Mouse (Mus musculus): ENCODE measurements at regions not wholly inside any gene's neighbourhood (a gene's known extent, or its start where the extent isn't known, plus 50 kb on each side); places are given as distances from the start of the nearest gene placed in this dataset.

DNA sequence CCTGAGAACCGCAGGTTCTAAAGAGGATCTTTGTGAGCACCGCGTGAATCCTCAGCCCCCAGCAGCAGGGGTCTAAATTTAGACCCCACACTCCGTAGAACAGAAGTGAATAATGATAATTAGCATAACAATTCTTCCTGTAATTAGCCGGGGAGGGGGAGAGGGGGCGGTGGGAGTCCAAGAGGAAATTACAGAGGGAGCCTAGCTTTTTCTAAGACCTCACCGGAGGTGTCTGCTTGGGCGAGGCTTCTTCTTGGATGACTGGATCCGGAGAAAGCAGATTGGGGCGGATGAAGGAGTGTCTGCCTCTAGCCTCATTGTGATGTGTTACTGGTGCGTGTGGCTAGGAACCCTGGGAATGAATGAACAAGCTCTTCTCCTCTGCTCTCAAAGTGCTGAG lies 177.2 kb upstream of the Grik3 start:
- DNase-seq (ENCODE audit: low read depth, low spot score), result no peak
- Histone ChIP-seq H3K36me3 (ENCODE audit: control insufficient read depth, insufficient read depth, low read length, poor library complexity, severe bottlenecking) (no peaks in the 10 kb centered on the region), H3K27me3 (ENCODE audit: control insufficient read depth, insufficient read depth, low read length, poor library complexity, severe bottlenecking) (no peaks in the 10 kb centered on the region)

DNA sequence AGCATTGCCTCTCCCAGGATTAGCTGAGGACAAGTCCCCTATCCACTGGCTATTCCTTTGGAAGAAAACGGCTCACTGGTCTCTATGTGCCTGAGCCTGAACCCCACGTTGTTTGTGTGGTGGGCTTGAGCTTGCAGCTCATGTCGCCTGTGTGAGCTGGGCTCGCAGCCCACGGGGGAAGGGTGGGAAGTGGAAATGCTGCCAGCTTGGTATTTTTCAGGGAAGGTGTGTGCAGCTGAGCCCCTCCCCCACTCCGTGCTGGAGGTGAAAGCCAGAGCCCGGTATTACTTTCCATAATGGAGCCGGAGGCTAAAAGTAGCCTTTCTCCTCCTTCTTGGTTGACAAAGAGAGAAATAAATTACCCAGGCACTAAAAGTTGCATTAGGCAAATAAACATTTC lies 180.5 kb upstream of the Zc3h12a start:
- H3K27me3 ChIP-seq (ENCODE audit: control insufficient read depth, insufficient read depth, low read length, poor library complexity, severe bottlenecking), result no peaks in the 10 kb centered on the region
- DNase-seq (ENCODE audit: low read depth, low spot score), result no peak
- no peaks in the 10 kb centered on the region for H3K36me3 ChIP-seq (ENCODE audit: control insufficient read depth, insufficient read depth, low read length, poor library complexity, severe bottlenecking)

DNA sequence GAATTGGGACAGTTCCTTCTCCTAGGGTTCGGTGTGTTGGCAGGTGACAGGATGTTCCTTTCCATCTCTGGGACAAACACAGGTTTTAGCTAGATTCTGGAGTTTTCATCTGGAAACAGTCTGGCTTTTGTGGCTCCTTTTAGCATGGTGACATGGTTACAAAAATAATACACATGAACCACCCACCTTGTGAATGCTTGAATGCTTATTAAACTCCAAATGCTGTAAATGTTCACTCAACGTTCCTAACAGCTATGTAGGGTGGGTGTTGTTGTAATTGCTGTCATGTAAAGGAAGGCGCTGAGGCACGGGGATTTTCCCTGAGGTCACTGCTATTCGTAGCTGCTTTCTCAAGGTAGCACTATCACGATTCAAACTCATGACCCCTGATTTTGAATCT lies 178.1 kb upstream of the Zc3h12a start:
- no peak for DNase-seq (ENCODE audit: low read depth, low spot score)
- Histone ChIP-seq H3K27me3 (ENCODE audit: control insufficient read depth, insufficient read depth, low read length, poor library complexity, severe bottlenecking) (no peaks in the 10 kb centered on the region), H3K36me3 (ENCODE audit: control insufficient read depth, insufficient read depth, low read length, poor library complexity, severe bottlenecking) (no peaks in the 10 kb centered on the region)

DNA sequence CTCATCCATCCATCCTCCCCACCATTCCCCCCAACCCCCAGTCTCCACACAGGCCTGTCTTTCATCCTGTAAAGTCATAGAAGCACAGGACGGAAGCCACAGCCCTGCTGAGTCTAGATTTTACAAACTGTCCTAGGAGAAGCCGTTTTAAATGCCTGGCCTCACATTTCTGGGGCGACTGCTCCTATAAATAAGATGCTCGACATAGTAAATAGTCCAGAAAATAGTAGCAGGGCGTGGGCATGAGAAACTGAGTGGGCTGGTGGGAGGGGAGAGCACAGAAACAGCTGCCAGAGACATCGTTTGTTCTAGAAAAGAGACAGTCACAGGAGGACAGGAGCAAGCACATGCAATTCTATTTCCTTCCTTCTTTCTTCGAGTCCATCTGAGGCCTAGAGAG lies 175.0 kb upstream of the Zc3h12a start:
- Histone ChIP-seq H3K27me3 (ENCODE audit: control insufficient read depth, insufficient read depth, low read length, poor library complexity, severe bottlenecking) (no peaks in the 10 kb centered on the region), H3K36me3 (ENCODE audit: control insufficient read depth, insufficient read depth, low read length, poor library complexity, severe bottlenecking) (no peaks in the 10 kb centered on the region)
- DNase-seq (ENCODE audit: low read depth, low spot score), result no peak

DNA sequence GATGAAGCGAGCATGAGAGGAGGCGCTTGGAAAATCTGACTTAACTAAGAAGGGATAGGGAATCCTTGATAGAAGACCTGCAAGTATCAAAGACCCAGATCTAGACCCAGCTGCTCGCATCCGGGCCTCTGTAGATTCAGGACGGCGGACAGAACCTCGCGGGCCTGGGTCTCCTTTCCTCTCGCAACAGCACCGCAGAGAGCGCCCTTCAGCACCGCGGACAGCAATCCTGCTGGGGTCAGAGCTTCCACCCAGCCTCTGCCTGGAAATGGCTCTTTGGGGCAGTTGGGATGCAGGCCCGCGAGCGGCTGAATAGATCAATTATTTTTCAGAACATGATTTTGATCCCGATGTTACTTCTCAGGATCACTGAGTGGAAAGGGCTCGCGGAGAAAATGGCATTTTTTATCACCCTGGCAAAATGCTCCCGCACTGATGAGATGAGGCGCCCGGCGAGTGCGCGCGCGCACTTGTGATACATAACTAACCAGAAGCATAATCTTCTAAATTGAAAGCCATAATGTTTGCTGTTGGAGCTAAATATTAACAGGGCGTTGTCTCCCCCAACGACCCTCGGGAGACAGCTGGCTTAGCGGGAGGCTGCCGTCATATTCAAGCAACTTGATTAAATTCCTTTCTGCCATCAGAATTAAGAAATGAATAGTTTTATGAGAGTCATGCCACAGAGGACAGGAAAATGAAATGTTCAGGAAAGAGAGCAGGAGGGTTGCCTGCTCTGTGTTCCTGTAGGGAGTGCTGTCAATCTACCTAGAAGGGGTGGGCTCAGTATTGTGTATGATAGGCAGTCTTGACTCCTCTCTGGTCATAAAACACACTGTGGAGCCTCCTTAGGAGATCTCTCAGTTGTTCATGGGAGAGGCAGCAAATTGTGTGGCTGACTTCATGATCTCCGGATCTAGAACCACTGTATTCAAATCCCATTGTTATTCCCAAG lies 173.1 kb upstream of the Zc3h12a start:
- Histone ChIP-seq H3K36me3 (ENCODE audit: control insufficient read depth, insufficient read depth, low read length, poor library complexity, severe bottlenecking) (no peaks in the 10 kb centered on the region), H3K27me3 (ENCODE audit: control insufficient read depth, insufficient read depth, low read length, poor library complexity, severe bottlenecking) (no peaks in the 10 kb centered on the region)
- no peak for DNase-seq (ENCODE audit: low read depth, low spot score)

DNA sequence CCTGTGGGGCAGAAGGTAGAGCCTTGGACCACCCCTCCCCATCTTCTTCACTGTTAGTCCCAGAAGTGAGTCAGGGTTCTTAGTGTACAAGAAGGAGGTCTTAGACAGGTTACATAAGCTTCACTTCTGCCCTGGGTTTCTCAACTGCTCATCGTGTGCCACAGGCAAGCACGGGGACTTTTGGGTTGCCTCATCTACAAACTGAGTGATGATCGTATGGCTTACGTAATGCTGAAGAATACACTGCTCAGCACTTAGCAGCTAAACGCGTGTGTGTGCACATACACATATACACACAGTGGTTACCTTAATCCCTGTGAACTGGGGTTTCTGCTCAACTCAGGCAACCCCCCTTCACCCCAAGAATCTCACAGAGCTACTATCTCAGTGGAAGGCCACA lies 163.1 kb upstream of the Zc3h12a start:
- no peaks in the 10 kb centered on the region for H3K36me3 ChIP-seq (ENCODE audit: control insufficient read depth, insufficient read depth, low read length, poor library complexity, severe bottlenecking)
- no peak for DNase-seq (ENCODE audit: low read depth, low spot score)
- H3K27me3 ChIP-seq (ENCODE audit: control insufficient read depth, insufficient read depth, low read length, poor library complexity, severe bottlenecking), result no peaks in the 10 kb centered on the region

DNA sequence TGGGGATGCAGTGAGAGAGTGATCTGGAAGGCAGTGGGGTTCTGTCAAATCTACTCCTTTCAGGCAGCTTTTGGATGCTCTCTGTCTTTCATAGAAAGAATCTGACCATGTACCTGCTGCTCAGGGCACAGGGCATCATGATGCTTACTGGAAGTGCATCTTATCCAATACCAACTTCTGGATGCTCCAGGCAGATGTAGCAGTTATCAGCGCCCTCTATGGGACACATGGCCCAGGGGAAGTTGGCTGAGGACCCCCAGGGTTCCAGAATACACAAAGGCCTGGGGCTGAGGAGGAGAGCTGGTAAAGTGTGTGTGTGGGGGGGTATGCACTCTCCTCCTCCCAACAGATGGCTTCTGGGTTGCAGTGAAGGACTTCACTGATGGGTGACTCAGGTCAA lies 162.1 kb upstream of the Zc3h12a start:
- Histone ChIP-seq H3K36me3 (ENCODE audit: control insufficient read depth, insufficient read depth, low read length, poor library complexity, severe bottlenecking) (no peaks in the 10 kb centered on the region), H3K27me3 (ENCODE audit: control insufficient read depth, insufficient read depth, low read length, poor library complexity, severe bottlenecking) (no peaks in the 10 kb centered on the region)
- DNase-seq (ENCODE audit: low read depth, low spot score), result no peak

DNA sequence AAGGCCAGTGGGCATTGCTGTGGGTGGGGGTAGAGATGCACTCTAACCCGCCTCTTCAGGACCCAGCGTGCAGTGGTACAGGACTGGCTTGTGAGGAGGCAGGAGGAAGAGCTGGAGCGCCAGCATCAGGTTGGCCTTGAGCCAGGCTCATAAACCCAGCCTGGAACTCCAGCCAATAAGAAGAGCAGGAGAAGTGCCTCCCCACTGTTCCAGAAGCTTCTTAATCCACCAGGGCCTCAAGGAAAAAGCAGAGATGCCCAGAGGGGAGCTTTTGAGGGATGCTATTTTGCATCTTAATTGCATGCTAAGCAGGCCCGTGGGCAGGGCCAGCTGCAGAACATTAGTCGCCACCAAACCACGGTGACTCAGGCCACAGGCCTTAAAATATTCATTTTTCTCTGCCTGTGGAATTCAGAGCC lies 161.4 kb upstream of the Zc3h12a start:
- no peak for DNase-seq (ENCODE audit: low read depth, low spot score)
- Histone ChIP-seq H3K36me3 (ENCODE audit: control insufficient read depth, insufficient read depth, low read length, poor library complexity, severe bottlenecking) (no peaks in the 10 kb centered on the region), H3K27me3 (ENCODE audit: control insufficient read depth, insufficient read depth, low read length, poor library complexity, severe bottlenecking) (no peaks in the 10 kb centered on the region)

DNA sequence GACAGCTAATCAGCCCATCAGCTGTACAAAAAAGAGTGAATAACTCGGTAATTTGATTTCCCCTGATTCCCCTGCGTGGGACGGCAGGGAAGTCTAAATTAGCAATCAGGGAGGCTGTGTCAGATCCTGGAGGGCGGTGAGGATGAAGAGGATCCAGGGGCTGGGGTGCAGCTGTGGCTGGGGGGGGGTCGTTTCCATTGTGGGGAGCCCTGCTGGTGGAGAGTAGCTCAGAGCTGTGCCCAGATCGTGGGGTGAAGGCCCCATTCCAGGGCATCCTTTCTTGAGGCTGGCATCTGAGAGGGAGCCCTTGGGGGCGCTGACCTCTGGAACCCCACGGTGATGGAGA lies 155.3 kb upstream of the Zc3h12a start:
- no peaks in the 10 kb centered on the region for H3K36me3 ChIP-seq (ENCODE audit: control insufficient read depth, insufficient read depth, low read length, poor library complexity, severe bottlenecking)
- no peaks in the 10 kb centered on the region for H3K27me3 ChIP-seq (ENCODE audit: control insufficient read depth, insufficient read depth, low read length, poor library complexity, severe bottlenecking)
- no peak for DNase-seq (ENCODE audit: low read depth, low spot score)

DNA sequence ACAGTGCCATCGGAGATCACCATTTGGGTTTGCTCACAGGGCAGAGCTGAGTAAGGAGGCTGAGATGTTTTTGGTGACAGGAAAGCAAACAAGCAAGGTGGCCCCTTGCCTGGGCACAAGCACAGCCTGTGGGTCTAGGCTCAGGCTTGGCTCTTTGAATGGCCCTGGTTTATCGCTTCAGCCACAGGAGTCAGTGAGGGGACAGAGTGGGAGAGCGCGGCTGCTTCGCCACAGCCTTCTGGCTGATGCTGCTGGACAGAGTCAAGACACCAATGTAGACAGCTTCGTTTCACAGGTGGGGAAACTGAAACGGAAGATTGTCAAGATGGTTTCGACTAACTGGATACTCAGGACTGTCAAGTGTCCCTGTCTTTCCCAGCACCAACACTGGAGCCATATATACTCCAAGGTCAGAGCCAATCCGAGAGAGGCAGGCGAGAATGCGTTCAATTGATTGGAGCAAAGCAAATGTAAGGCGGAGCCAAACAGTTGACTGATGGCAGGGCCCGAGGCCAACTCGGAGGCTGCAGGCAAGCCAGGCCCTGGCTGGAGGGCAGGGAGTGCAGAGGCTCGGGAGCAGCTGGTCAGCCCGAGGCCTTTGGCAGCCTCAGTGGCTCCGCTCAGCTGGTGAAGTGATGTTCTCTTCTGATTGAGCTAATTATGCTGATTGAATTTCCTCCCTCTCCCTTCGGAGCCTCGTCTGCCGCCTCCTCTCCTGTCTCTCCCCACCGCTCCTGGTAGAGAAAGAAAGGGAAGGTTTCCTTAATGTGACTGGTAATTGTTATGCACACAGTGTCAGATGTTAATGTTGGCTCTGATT lies 154.7 kb upstream of the Zc3h12a start:
- Histone ChIP-seq H3K36me3 (ENCODE audit: control insufficient read depth, insufficient read depth, low read length, poor library complexity, severe bottlenecking) (no peaks in the 10 kb centered on the region), H3K27me3 (ENCODE audit: control insufficient read depth, insufficient read depth, low read length, poor library complexity, severe bottlenecking) (no peaks in the 10 kb centered on the region)
- DNase-seq (ENCODE audit: low read depth, low spot score), result no peak

DNA sequence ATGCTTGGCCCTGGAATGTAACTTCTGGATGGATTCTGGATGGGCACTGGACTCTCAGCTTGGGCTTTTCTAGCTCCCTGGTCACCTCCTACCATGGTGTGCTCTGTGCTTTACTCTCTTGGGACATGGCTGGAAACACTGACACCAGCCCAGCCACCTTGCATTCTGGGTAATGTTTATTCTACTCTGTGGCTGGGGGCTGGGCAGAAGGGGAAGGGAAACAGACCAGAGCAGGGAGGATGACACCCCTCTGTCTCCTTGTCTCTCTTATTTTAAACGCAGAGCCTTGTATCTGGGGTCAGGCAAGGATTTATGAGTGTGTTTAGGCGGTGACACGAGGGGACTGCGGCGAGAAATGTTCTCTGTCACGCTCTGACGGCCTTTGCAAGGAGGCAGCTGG lies 151.5 kb upstream of the Zc3h12a start:
- H3K36me3 ChIP-seq (ENCODE audit: control insufficient read depth, insufficient read depth, low read length, poor library complexity, severe bottlenecking), result no peaks in the 10 kb centered on the region
- no peaks in the 10 kb centered on the region for H3K27me3 ChIP-seq (ENCODE audit: control insufficient read depth, insufficient read depth, low read length, poor library complexity, severe bottlenecking)
- DNase-seq (ENCODE audit: low read depth, low spot score), result no peak

DNA sequence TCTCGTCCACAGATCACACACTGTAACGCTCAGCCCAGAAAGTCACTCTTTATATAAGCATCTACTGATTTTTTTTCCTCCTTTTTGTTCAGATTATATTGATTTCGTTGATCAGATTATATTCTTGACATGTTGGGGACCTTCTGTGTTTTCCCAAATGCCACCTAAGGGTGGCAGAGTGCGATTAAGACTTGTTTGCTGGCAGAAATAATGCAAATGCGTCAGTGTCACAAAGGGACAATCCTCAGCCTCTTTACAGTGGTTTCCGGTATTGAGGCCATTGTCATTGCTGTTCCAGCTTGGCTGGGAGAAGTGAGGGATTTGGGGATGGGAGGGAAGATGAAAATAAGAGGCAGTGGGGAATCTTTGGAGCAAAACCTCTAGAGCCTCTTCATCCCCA lies 149.2 kb upstream of the Zc3h12a start:
- H3K27me3 ChIP-seq (ENCODE audit: control insufficient read depth, insufficient read depth, low read length, poor library complexity, severe bottlenecking), result no peaks in the 10 kb centered on the region
- no peak for DNase-seq (ENCODE audit: low read depth, low spot score)

DNA sequence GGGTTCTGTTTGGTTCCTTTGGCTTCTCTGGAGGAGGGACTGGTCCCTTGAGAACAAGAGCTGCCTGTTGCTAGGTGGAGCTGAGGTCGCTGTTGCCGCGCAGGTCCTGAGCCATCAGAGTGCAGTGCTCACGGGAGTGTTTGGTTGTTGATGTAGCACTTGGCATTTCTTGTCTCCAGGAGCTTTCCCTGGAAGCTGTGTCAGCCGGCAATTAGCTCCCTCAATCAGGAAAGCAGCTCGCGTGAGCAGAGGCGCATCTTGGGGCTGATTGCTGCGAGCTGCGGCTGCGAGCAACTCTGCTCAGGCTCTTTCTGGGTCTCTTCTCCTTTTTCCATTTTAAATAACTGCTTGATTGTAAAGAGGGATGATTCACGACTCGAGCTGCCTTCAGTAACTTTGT lies 147.6 kb upstream of the Zc3h12a start:
- no peaks in the 10 kb centered on the region for H3K27me3 ChIP-seq (ENCODE audit: control insufficient read depth, insufficient read depth, low read length, poor library complexity, severe bottlenecking)
- no peak for DNase-seq (ENCODE audit: low read depth, low spot score)
- no peaks in the 10 kb centered on the region for H3K36me3 ChIP-seq (ENCODE audit: control insufficient read depth, insufficient read depth, low read length, poor library complexity, severe bottlenecking)

More for the DNA sequence above, 149.2 kb upstream of the Zc3h12a start:
- no peaks in the 10 kb centered on the region for H3K36me3 ChIP-seq (ENCODE audit: control insufficient read depth, insufficient read depth, low read length, poor library complexity, severe bottlenecking)

DNA sequence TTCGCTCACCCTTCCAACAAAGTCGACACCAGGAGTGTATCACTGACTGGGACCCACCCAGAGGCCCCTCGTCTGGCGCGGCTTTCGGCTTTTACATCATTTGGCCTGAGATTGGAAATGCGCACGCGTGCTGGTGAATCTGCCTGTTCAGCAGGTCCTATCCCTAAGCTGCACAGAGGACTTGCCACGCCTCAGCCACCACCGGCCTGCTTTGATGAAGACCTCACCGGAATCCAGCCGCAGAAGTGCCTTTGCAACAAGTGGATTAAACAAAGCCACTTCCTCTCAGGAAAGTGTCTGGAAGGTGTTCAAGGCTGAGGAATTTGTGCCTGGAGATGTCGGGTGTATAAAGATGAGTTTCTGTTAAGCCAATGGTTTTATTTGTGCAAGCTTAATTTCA lies 143.3 kb upstream of the Zc3h12a start:
- DNase-seq (ENCODE audit: low read depth, low spot score), result no peak
- Histone ChIP-seq H3K36me3 (ENCODE audit: control insufficient read depth, insufficient read depth, low read length, poor library complexity, severe bottlenecking) (no peaks in the 10 kb centered on the region), H3K27me3 (ENCODE audit: control insufficient read depth, insufficient read depth, low read length, poor library complexity, severe bottlenecking) (no peaks in the 10 kb centered on the region)

DNA sequence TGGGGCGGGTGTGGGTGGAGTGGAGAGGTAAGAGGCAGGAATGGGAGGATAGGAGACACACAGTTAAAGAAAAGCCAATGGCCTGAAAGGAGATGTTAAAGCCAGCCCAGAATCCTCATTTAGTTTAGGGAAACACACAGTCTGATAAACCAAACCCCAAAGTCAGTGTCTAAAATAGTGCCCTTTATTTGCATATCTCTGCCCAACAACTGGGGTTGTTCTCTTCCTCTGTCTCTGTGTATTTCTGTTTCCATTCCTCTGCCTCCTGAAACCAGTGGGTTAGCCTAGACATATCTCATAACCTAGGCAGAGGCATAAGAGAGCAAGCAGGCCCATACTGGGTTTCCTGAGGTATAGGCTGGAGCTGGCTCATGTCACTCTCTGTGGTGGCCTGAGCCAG lies 138.6 kb upstream of the Zc3h12a start:
- no peaks in the 10 kb centered on the region for H3K36me3 ChIP-seq (ENCODE audit: control insufficient read depth, insufficient read depth, low read length, poor library complexity, severe bottlenecking)
- H3K27me3 ChIP-seq (ENCODE audit: control insufficient read depth, insufficient read depth, low read length, poor library complexity, severe bottlenecking), result no peaks in the 10 kb centered on the region
- no peak for DNase-seq (ENCODE audit: low read depth, low spot score)

Measured in splenic B cell, adult 2 months (primary cell).